Mouse (Mus musculus) liver, embryonic 11.5 days (tissue): ENCODE measurements around the gene Vmn1r163. TPM values are rescaled to one million over a fixed set of nuclear protein-coding genes. Genes with fewer than 3 reads are reported as not detected.
"Not testable (repeated sequence)": the region's sequence is repeated elsewhere in the genome, so short reads cannot be mapped to it uniquely, and the experiment has no call there.

Experiments used
- ATAC-seq: fragments of 200-750 bp; cut with Nextera tagmentation; replicated peaks from 2 replicates; pipeline ENCODE4 v1.8.0; 2017; ENCODE audit warnings: moderate number of reproducible peaks, mild to moderate bottlenecking, moderate TSS enrichment, moderate library complexity; ENCODE audit not compliant: low FRiP score
- DNase-seq: peaks from one replicate; pipeline ENCODE4 v3.0.0-alpha.2; 2017; ENCODE audit warnings: low spot score
- H3K27ac ChIP-seq: fragments of 300-500 bp; sonication (generic); 2 replicates; pipeline ENCODE4 v1.5.1; 2014; ENCODE audit warnings: mild to moderate bottlenecking, low read depth, low read length, control low read depth
- H3K27me3 ChIP-seq: fragments of 300-500 bp; sonication (generic); replicated peaks from 2 replicates; pipeline ENCODE4 v1.6.1; 2014; ENCODE audit warnings: low read length, mixed read lengths; ENCODE audit not compliant: control insufficient read depth, insufficient read depth
- H3K36me3 ChIP-seq: fragments of 300-500 bp; sonication (generic); 2 replicates; pipeline ENCODE4 v1.6.1; 2014; ENCODE audit warnings: mild to moderate bottlenecking, low read length, moderate library complexity, mixed read lengths; ENCODE audit not compliant: control insufficient read depth, insufficient read depth
- H3K4me1 ChIP-seq: fragments of 300-500 bp; sonication (generic); replicated peaks from 2 replicates; pipeline ENCODE4 v1.6.1; 2014; ENCODE audit warnings: low read length, mixed read lengths; ENCODE audit not compliant: control insufficient read depth, insufficient read depth
- H3K4me2 ChIP-seq: fragments of 300-500 bp; sonication (generic); 2 replicates; pipeline ENCODE4 v1.6.1; 2014; ENCODE audit warnings: mild to moderate bottlenecking, control low read depth, moderate library complexity
- H3K4me3 ChIP-seq: fragments of 300-500 bp; sonication (generic); 2 replicates; pipeline ENCODE4 v1.5.1; 2014; ENCODE audit warnings: low read depth, low read length, control low read depth
- H3K9ac ChIP-seq: fragments of 300-500 bp; sonication (generic); 2 replicates; pipeline ENCODE4 v1.6.1; 2014; ENCODE audit warnings: low read depth, low read length, control low read depth
- H3K9me3 ChIP-seq: fragments of 300-500 bp; sonication (generic); 2 replicates; pipeline ENCODE4 v1.6.1; 2016; ENCODE audit warnings: low read length, inconsistent platforms, mixed read lengths; ENCODE audit not compliant: control insufficient read depth
- WGBS: fragments of 180-500 bp; shearing (Covaris S2); extraction: QIAGEN DNeasy Blood & Tissue Kit; methylation state at CpG from one replicate; pipeline ENCODE4 v1.1.7; 2014; 5-methylcytosine and 5-hydroxymethylcytosine counted together
- polyA plus RNA-seq: library from polyadenylated mRNA; unstranded; fragments of >200 nt; fragmentation: Nextera tagmentation; extraction: Ambion mirVana; gene quantifications from 2 replicates; pipeline ENCODE4 v1.2.1, GENCODE M21; 2014

Vmn1r163 gene
- polyA plus RNA-seq: not detected in 2 replicates

- not testable (repeated sequence) for H3K4me3 ChIP-seq, H3K27me3 ChIP-seq, H3K4me2 ChIP-seq, H3K9me3 ChIP-seq, DNase-seq, H3K36me3 ChIP-seq, ATAC-seq, H3K27ac ChIP-seq, H3K4me1 ChIP-seq, H3K9ac ChIP-seq
- no CpG with 5 or more reads among the region's 1 CpGs for WGBS
Observed at GRCm38 (mm10) chr7:23055240-23055639, at the start of gene Vmn1r163. Vmn1r163 (plus strand) TSS chr7:23055540.

- H3K9me3 ChIP-seq, H3K4me1 ChIP-seq, H3K4me3 ChIP-seq, ATAC-seq, H3K27me3 ChIP-seq, DNase-seq, H3K4me2 ChIP-seq, H3K27ac ChIP-seq, H3K9ac ChIP-seq, H3K36me3 ChIP-seq: not testable (repeated sequence)
- WGBS: no CpG with 5 or more reads among the region's 3 CpGs
Observed at GRCm38 (mm10) chr7:23019823-23020222, 35.5 kb upstream of the Vmn1r163 start, which contains the start of gene Gm4216. Gm4216 (minus strand) TSS chr7:23019923.

- no CpG with 5 or more reads among the region's 1 CpGs for WGBS
- H3K27me3 ChIP-seq, H3K9ac ChIP-seq, H3K4me3 ChIP-seq, H3K27ac ChIP-seq, H3K9me3 ChIP-seq, ATAC-seq, DNase-seq, H3K4me2 ChIP-seq, H3K4me1 ChIP-seq, H3K36me3 ChIP-seq: not testable (repeated sequence)
Observed at GRCm38 (mm10) chr7:23067356-23067755, 12.0 kb downstream of the Vmn1r163 start, which contains the start of gene Gm8720. Gm8720 (minus strand) TSS chr7:23067456.

Other genes with a start within 250 kb of the Vmn1r163 start
- gene Vmn1r159, start 211.9 kb upstream of the Vmn1r163 start, polyA plus RNA-seq: not detected in 2 replicates
- not detected in 2 replicates for gene Vmn1r160, start 184.3 kb upstream of the Vmn1r163 start, polyA plus RNA-seq
- not detected in 2 replicates for gene Gm4214, start 70.9 kb upstream of the Vmn1r163 start, polyA plus RNA-seq
- not detected in 2 replicates for gene Gm4216, start 35.6 kb upstream of the Vmn1r163 start, polyA plus RNA-seq
- not detected in 2 replicates for gene Gm8720, start 11.9 kb downstream of the Vmn1r163 start, polyA plus RNA-seq
- gene Gm10662, start 88.9 kb downstream of the Vmn1r163 start, polyA plus RNA-seq: not detected in 2 replicates
- gene Vmn1r165, start 161.8 kb downstream of the Vmn1r163 start, polyA plus RNA-seq: not detected in 2 replicates
- gene Vmn1r166, start 196.1 kb downstream of the Vmn1r163 start, polyA plus RNA-seq: not detected in 2 replicates
- not detected in 2 replicates for gene Gm6902, start 223.4 kb downstream of the Vmn1r163 start, polyA plus RNA-seq
- not detected in 2 replicates for gene Nlrp4e, start 245.7 kb downstream of the Vmn1r163 start, polyA plus RNA-seq